10 mouse cellular contexts compared by ENCODE assay signal in the genomic region with DNA sequence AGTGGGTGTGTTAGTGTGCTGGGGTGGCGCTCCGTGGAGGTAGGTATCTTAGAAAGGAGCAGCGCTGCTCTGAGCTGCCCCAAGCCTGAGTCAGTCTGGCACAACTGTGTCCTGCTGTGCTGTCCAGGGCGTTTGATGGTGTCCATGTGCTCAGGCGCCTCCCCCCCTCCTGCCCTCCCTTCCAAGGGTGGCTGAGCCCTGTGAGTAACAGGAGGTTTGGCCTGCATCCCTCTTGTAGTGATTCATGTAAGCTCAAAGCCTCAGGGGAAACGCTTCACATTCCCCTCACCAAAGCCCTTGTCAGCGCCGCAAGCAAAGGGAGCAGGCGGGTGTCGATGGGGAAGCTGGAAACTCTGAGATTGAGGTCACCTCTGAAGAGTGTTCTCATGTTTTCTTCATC. TPM values are rescaled to one million over a fixed set of nuclear protein-coding genes. Genes with fewer than 3 reads are reported as not detected.
DNase-seq lines count a peak whose midpoint lies in the region; ATAC-seq lines count a peak whose summit lies in the region.
"Had no signal": no experiment of that assay in that cellular context is flagged by ENCODE, and none has a peak within 500 bp of the region (broad histone marks: within the 10 kb centered on the region; RNA-seq: fewer than 3 reads in every experiment).

No protein-coding gene starts in this region.

- H3K4me2 ChIP-seq in heart, embryonic 13.5 days: no peak overlapping the region
- H3K4me2 ChIP-seq in hindbrain, embryonic 11.5 days (replicated peaks; ENCODE audit: low read depth, low read length): no peak overlapping the region

- no peaks in the 10 kb centered on the region for H3K9me3 ChIP-seq in heart, embryonic 13.5 days
- H3K9me3 ChIP-seq in hindbrain, embryonic 11.5 days (ENCODE audit: control insufficient read depth, low read length): no peaks in the 10 kb centered on the region

- H3K9ac ChIP-seq in heart, embryonic 13.5 days: peak overlapping the region; percentile 68
- no peak overlapping the region for H3K9ac ChIP-seq in hindbrain, embryonic 11.5 days (ENCODE audit: low read depth, low read length)

- peak overlapping the region; percentile 84 for H3K27ac ChIP-seq in heart, embryonic 13.5 days (replicated peaks)
- H3K27ac ChIP-seq in hindbrain, embryonic 11.5 days (ENCODE audit: low read depth, low read length): no peak overlapping the region

- H3K4me1 ChIP-seq in heart, embryonic 13.5 days: peaks cover 48% of the 10 kb centered on the region
- peaks cover 5% of the 10 kb centered on the region; the same call in 1 of the 2 replicates for H3K4me1 ChIP-seq in hindbrain, embryonic 11.5 days (replicated peaks; ENCODE audit: control insufficient read depth, insufficient read depth, low read length)

- DNase-seq in kidney, postnatal 10 days: peak; percentile 58
- no peak for DNase-seq in kidney, adult 8-10 months
- peak; percentile 87 to 88 for DNase-seq in adrenal gland, postnatal 36 days
- peak; percentile 77 for DNase-seq in lung, postnatal 36 days
- DNase-seq in thymus, postnatal 0 days (ENCODE audit: low spot score): no peak
- DNase-seq in cerebellum, adult 9-11 months: no peak
- no peak for DNase-seq in hindbrain, embryonic 11.5 days (ENCODE audit: low spot score)
- DNase-seq: liver had no signal

- ATAC-seq in heart, embryonic 13.5 days (ENCODE audit: extremely low read depth, insufficient number of reproducible peaks, low FRiP score, low TSS enrichment): no peak; the same call in 1 of the 2 replicates
- no peak for ATAC-seq in hindbrain, embryonic 11.5 days (ENCODE audit: low FRiP score)

- H3K36me3 ChIP-seq in heart, embryonic 13.5 days: peaks cover 64% of the 10 kb centered on the region
- H3K36me3 ChIP-seq in hindbrain, embryonic 11.5 days (ENCODE audit: control insufficient read depth, insufficient read depth, low read length): peaks cover 8% of the 10 kb centered on the region; the same call in 1 of the 2 replicates

- no peak overlapping the region for H3K4me3 ChIP-seq in heart, embryonic 13.5 days
- no peak overlapping the region for H3K4me3 ChIP-seq in hindbrain, embryonic 11.5 days (ENCODE audit: low read depth, low read length)

- 29% methylated on average over 10 of the region's 10 CpGs for WGBS in heart, embryonic 13.5 days
- WGBS in hindbrain, embryonic 11.5 days: 69% methylated on average over 9 of the region's 10 CpGs

- no peaks in the 10 kb centered on the region for H3K27me3 ChIP-seq in heart, embryonic 13.5 days (replicated peaks)
- H3K27me3 ChIP-seq in hindbrain, embryonic 11.5 days (ENCODE audit: control insufficient read depth, insufficient read depth, low read length): no peaks in the 10 kb centered on the region

RNA-seq across cellular contexts. Expression of a gene that starts 15.8 kb away (rescaled TPM):
- 10 to 100 TPM; 52.1 to 60.4 TPM for total RNA-seq in adrenal gland, postnatal 36 days (2021)
- polyA plus RNA-seq in heart, embryonic 13.5 days (2015; fragmentation: Nextera tagmentation; extraction: Ambion mirVana): 120 and 122 TPM in 2 replicates
- polyA plus RNA-seq in thymus, postnatal 0 days (2015; fragmentation: Nextera tagmentation; extraction: Ambion mirVana): 191 and 212 TPM in 2 replicates
- polyA plus RNA-seq in hindbrain, embryonic 11.5 days (2014; fragmentation: Nextera tagmentation; extraction: Ambion mirVana): 115 and 121 TPM in 2 replicates

RNA-seq across cellular contexts. Expression of a gene that starts 16.0 kb away (rescaled TPM):
- total RNA-seq in adrenal gland, postnatal 36 days (2021): 10 to 100 TPM; 24.3 to 27.7 TPM
- polyA plus RNA-seq in heart, embryonic 13.5 days (2015; fragmentation: Nextera tagmentation; extraction: Ambion mirVana): 27.8 and 28.1 TPM in 2 replicates
- polyA plus RNA-seq in thymus, postnatal 0 days (2015; fragmentation: Nextera tagmentation; extraction: Ambion mirVana): 32.6 and 33.5 TPM in 2 replicates
- polyA plus RNA-seq in hindbrain, embryonic 11.5 days (2014; fragmentation: Nextera tagmentation; extraction: Ambion mirVana): 30.7 and 34.4 TPM in 2 replicates

RNA-seq across cellular contexts. Expression of a gene that starts 23.5 kb away (rescaled TPM):
- total RNA-seq in adrenal gland, postnatal 36 days (2021): 10 to 100 TPM in 1 of 2 experiments, 1 to 10 TPM in 1; 8.2 to 17.0 TPM
- 6.4 and 9.8 TPM in 2 replicates for polyA plus RNA-seq in heart, embryonic 13.5 days (2015; fragmentation: Nextera tagmentation; extraction: Ambion mirVana)
- 16.6 and 17.4 TPM in 2 replicates for polyA plus RNA-seq in thymus, postnatal 0 days (2015; fragmentation: Nextera tagmentation; extraction: Ambion mirVana)
- polyA plus RNA-seq in hindbrain, embryonic 11.5 days (2014; fragmentation: Nextera tagmentation; extraction: Ambion mirVana): 17.6 and 18.2 TPM in 2 replicates
- total RNA-seq: neutrophil, adult 5-6 weeks had no signal

RNA-seq across cellular contexts. Expression of a gene that starts 25.0 kb away (rescaled TPM):
- 10 to 100 TPM; 71.1 to 95.1 TPM for total RNA-seq in adrenal gland, postnatal 36 days (2021)
- 105 and 109 TPM in 2 replicates for polyA plus RNA-seq in heart, embryonic 13.5 days (2015; fragmentation: Nextera tagmentation; extraction: Ambion mirVana)
- polyA plus RNA-seq in thymus, postnatal 0 days (2015; fragmentation: Nextera tagmentation; extraction: Ambion mirVana): 116 and 120 TPM in 2 replicates
- 117 and 122 TPM in 2 replicates for polyA plus RNA-seq in hindbrain, embryonic 11.5 days (2014; fragmentation: Nextera tagmentation; extraction: Ambion mirVana)

RNA-seq across cellular contexts. Expression of a gene that starts 29.3 kb away (rescaled TPM):
- 10 to 100 TPM; 31.8 to 77.7 TPM for total RNA-seq in adrenal gland, postnatal 36 days (2021)
- 7.5 and 7.6 TPM in 2 replicates for polyA plus RNA-seq in heart, embryonic 13.5 days (2015; fragmentation: Nextera tagmentation; extraction: Ambion mirVana)
- polyA plus RNA-seq in thymus, postnatal 0 days (2015; fragmentation: Nextera tagmentation; extraction: Ambion mirVana): 78.7 and 80.4 TPM in 2 replicates
- 14.3 and 15.2 TPM in 2 replicates for polyA plus RNA-seq in hindbrain, embryonic 11.5 days (2014; fragmentation: Nextera tagmentation; extraction: Ambion mirVana)

Comparison
In these comparisons a context has a peak if more than half of its experiments do, and no peak if none do; other contexts are left out.
1. DNase-seq: peak in kidney, postnatal 10 days (single experiment), adrenal gland, postnatal 36 days (2 of 2) and lung, postnatal 36 days (single experiment); none in kidney, adult 8-10 months (0 of 2), thymus, postnatal 0 days (single experiment), cerebellum, adult 9-11 months (single experiment) and hindbrain, embryonic 11.5 days (single experiment).